Mouse (Mus musculus): ENCODE data around the gene Cela2a.

Cela2a gene

DNA sequence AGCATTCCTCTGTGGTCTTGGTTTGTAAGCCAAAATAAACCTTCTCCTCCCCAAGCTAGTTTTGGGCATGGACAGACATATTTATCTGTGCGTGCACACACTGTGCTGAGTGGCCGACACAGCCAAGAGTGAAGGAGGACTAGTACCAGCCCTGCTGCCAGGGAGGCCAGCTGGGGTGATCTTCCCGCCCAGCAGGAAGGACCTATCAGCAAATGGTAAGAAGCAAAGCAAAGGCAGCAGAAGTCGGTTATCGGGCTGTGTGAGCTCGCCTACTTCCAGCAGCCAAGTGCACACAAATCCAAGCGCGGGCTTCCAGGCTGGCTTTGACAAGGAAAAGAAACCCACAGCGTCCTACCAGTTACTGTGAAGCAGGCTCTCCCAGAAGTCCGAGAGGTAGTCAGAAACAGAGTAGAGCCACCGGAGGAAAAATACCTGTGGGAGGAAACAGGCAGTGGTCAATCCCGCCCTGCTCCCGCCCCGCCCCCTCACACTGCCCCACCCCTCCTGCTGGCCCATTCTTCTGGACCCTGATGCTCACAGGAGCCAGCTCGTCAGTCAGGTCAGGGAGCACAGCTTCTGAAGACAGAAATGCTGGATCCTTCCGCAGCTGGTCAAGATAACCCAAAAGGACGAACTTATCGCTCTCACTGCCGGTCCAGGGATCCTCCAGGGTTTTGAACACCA is 58.5 kb downstream of the Cela2a start:
- no peak for DNase-seq (ENCODE audit: low spot score in 2 of 2)

DNA sequence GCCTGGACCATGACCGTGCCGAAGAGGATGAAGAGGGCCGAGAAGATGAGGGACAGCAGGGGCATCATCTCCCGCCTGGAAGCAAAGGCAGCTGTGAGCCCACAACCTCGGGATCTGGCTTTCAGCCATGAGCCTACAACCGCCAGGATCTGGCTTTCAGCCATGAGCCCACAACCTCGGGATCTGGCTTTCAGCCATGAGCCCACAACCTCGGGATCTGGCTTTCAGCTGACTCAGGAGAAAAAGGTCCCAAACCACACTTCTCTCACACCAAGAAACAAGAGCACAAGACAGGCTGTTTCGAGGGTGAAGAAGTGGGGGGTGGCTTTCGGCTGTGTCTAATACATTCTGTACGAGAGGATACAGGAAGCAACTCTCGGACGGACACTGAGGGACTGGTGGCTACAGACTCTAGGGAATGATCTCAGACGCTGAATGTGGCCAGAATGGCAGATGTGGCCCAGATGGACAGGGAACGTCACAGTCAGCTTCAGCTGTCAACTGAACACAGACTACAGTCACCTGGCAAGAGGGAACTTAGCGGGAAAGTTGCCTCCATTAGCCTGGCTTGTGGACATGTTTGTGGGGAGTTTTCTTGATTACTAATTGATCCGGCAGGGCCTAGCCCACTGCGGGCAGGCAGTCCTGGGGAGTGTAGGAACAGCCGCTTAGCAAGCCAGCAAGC is 59.1 kb downstream of the Cela2a start:
- no peak for DNase-seq (ENCODE audit: low spot score in 2 of 2)

DNA sequence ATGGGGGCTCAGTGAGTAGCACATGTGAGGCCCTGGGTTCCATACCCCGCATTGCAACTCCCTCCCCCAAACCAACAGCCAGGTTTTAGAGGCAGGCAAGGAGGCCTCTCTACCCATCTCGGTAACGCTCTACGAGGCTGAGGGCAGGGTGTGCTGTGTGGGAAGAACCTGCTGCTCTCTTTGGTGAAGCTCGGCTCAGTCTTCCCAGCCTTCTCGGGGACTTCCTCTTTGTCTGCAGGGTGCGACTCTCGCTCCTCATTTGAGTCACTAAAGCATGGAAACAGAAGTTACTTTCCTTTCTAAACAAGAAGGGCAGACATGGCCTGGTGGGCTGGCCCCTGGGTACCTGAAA is 59.7 kb downstream of the Cela2a start:
- no peak for DNase-seq (ENCODE audit: low spot score in 2 of 2)

- DNase-seq (ENCODE audit: low spot score in 2 of 2): no peak
Observed at GRCm38 (mm10) chr4:141765008-141765407, 61.0 kb downstream of the Cela2a start.

Measured in frontal cortex, postnatal 25 days (tissue).